Mouse (Mus musculus) forebrain, embryonic 15.5 days (tissue): ENCODE results near the gene Kcnj9. TPM values are rescaled to one million over a fixed set of nuclear protein-coding genes. Genes with fewer than 3 reads are reported as not detected.

Source experiments
- ATAC-seq: fragments of 200-750 bp; cut with Nextera tagmentation; replicated peaks from 2 replicates; pipeline ENCODE4 v1.8.0; 2017; ENCODE audit warnings: mild to moderate bottlenecking, moderate TSS enrichment, moderate library complexity
- H3K27ac ChIP-seq: fragments of 300-500 bp; sonication (generic); replicated peaks from 2 replicates; pipeline ENCODE4 v1.5.1; 2015; ENCODE audit warnings: mild to moderate bottlenecking, inconsistent platforms
- H3K27me3 ChIP-seq: fragments of 300-500 bp; sonication (generic); 2 replicates; pipeline ENCODE4 v1.6.1; 2015; ENCODE audit warnings: inconsistent platforms
- H3K36me3 ChIP-seq: fragments of 300-500 bp; sonication (generic); 2 replicates; pipeline ENCODE4 v1.6.1; 2015; ENCODE audit warnings: mild to moderate bottlenecking, inconsistent platforms
- H3K4me1 ChIP-seq: fragments of 300-500 bp; sonication (generic); 2 replicates; pipeline ENCODE4 v1.6.1; 2015; ENCODE audit warnings: inconsistent platforms
- H3K4me2 ChIP-seq: fragments of 300-500 bp; sonication (generic); replicated peaks from 2 replicates; pipeline ENCODE4 v1.6.1; 2015; ENCODE audit warnings: mild to moderate bottlenecking, inconsistent platforms
- H3K4me3 ChIP-seq: fragments of 300-500 bp; sonication (generic); 2 replicates; pipeline ENCODE4 v1.5.1; 2015; ENCODE audit warnings: mild to moderate bottlenecking, inconsistent platforms
- H3K9ac ChIP-seq: fragments of 300-500 bp; sonication (generic); replicated peaks from 2 replicates; pipeline ENCODE4 v1.6.1; 2015; ENCODE audit warnings: mild to moderate bottlenecking, inconsistent platforms
- H3K9me3 ChIP-seq: fragments of 300-500 bp; sonication (generic); 2 replicates; pipeline ENCODE4 v1.6.1; 2016; ENCODE audit warnings: inconsistent platforms
- WGBS: fragments of 180-500 bp; shearing (Covaris S2); methylation state at CpG from one replicate; pipeline ENCODE4 v1.1.7; 2015; ENCODE audit warnings: mixed read lengths; 5-methylcytosine and 5-hydroxymethylcytosine counted together
- polyA plus RNA-seq: library from polyadenylated mRNA; unstranded; fragments of >200 nt; fragmentation: Nextera tagmentation; extraction: Ambion mirVana; gene quantifications from 2 replicates; pipeline ENCODE4 v1.2.1, GENCODE M21; 2015

Gene Kcnj9
- 3.4 and 3.5 TPM in 2 replicates for polyA plus RNA-seq

DNA sequence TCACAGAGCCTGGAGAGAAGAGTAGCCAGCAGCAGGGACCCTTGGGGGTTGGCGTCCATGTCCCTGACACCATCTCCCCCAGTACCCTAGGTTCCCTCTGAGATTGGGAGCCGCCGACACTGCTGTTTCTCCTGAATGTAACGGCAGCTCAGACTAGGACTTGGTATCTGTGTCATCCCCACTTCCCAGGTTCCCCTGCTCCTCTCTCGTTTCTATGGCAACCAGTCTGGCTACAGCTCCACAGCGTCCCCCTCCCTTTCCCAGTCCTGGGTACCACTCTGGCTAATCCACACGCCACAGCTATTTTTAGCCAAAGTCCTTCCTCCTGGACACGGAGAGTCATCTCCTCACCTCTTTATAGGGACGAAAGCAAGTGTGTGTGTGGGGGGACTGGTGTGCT is at the start of gene Kcnj9:
Gene Kcnj9, minus strand, starts transcription at position 188 of the 400 bp plus-strand sequence.
- Histone ChIP-seq H3K4me1 (peaks cover 28% of the 10 kb centered on the region), H3K4me3 (peak within 1 kb of the TSS; percentile 34), H3K9me3 (no peaks in the 10 kb centered on the region), H3K27ac (peak within 1 kb of the TSS; percentile 47), H3K36me3 (no peaks in the 10 kb centered on the region), H3K9ac (peak within 1 kb of the TSS; percentile 37; the same call in 1 of the 2 replicates), H3K4me2 (peak within 1 kb of the TSS; percentile 46), H3K27me3 (no peaks in the 10 kb centered on the region; the same call in 1 of the 2 replicates)
- peak; percentile 88 for ATAC-seq
- WGBS, result 10% methylated on average over 9 of the region's 9 CpGs

DNA sequence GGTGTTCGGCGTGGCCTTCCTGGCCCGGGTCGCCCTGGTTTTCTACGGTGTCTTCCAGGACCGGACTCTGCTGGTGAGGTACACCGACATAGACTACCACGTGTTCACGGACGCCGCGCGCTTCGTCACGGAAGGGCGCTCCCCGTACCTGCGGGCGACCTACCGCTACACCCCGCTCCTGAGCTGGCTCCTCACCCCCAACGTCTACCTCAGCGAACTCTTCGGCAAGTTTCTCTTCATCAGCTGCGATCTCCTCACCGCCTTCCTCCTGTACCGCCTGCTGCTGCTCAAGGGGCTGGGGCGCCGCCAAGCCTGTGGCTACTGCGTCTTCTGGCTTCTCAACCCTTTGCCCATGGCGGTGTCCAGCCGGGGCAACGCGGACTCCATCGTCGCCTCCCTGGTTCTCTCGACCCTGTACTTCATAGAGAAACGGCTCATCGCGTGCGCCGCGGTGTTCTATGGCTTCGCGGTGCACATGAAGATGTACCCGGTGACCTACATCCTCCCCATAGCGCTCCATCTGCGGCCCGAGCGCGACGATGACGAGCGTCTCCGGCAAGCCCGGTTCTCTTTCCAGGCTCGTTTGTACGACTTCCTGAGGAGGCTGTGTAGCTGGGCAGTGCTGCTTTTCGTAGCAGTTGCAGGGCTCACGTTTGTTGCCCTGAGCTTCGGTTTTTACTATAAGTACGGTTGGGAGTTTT is 47.8 kb upstream of the Kcnj9 start:
- peak overlapping the region; percentile 81 for H3K9ac ChIP-seq
- H3K9me3 ChIP-seq, result no peaks in the 10 kb centered on the region
- no peak; the same call in 1 of the 2 replicates for ATAC-seq
- peak overlapping the region; percentile 67 for H3K27ac ChIP-seq
- H3K27me3 ChIP-seq, result no peaks in the 10 kb centered on the region
- H3K36me3 ChIP-seq, result peaks cover 16% of the 10 kb centered on the region
- 3% methylated on average over 62 of the region's 62 CpGs for WGBS
- H3K4me1 ChIP-seq, result peaks cover 47% of the 10 kb centered on the region
- H3K4me3 ChIP-seq, result peak overlapping the region; percentile 91
- H3K4me2 ChIP-seq, result peak overlapping the region; percentile 99

DNA sequence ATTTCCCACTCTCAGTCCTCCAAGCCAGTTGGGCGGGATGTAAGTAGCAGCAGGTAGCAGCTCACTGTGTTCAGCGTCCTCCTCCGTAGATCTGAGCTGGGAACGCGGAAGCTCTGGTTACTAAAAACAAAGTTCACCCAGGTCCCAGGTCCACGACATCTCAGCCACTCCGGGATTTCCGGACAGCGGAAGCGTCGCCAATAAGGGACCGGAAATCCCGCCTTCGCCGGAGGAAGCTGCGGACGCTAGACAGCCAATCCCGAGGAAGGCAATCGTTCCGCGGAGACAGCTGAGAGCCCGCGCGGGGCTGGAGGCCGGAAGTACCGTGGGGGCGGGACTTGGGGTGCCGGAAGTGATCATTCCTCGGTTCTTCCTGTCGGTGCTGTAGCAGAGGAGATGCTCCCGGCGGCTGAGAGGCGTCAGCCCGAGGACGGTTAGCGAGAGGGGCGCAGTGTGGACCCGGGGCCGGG is 47.1 kb upstream of the Kcnj9 start, which contains the start of gene Pigm:
Gene Pigm, plus strand, starts transcription at position 349 of the 470 bp plus-strand sequence.
- H3K4me2 ChIP-seq, result peak within 1 kb of the TSS; percentile 99
- peak within 1 kb of the TSS; percentile 67 for H3K27ac ChIP-seq
- H3K9ac ChIP-seq, result peak within 1 kb of the TSS; percentile 81
- H3K36me3 ChIP-seq, result peaks cover 14% of the 10 kb centered on the region
- H3K27me3 ChIP-seq, result no peaks in the 10 kb centered on the region
- no peaks in the 10 kb centered on the region for H3K9me3 ChIP-seq
- WGBS, result under 1% methylated on average over 39 of the region's 39 CpGs
- H3K4me1 ChIP-seq, result peaks cover 45% of the 10 kb centered on the region
- H3K4me3 ChIP-seq, result peak within 1 kb of the TSS; percentile 91
- peak; percentile 99 for ATAC-seq

DNA sequence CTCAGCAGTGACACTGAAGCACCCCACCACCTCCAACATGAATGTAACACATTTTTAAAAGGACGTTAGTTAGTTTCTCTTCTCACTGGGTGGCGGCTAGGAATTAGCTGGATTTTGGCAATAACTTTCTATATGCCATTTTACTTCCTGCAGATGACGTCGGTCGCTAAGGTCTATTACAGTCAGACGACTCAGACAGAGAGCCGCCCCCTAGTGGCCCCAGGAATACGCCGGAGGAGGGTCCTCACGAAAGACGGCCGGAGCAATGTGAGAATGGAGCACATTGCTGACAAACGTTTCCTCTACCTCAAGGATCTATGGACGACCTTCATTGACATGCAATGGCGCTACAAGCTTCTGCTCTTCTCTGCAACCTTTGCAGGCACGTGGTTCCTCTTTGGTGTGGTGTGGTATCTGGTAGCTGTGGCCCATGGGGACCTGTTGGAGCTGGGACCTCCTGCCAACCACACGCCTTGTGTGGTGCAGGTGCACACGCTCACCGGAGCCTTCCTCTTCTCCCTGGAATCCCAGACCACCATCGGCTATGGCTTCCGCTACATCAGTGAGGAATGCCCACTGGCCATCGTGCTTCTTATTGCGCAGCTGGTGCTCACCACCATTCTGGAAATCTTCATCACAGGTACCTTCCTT is 39.8 kb upstream of the Kcnj9 start:
- 30% methylated on average over 23 of the region's 23 CpGs for WGBS
- H3K9me3 ChIP-seq, result no peaks in the 10 kb centered on the region
- peak; percentile 56; the same call in 1 of the 2 replicates for ATAC-seq
- no peak overlapping the region for H3K9ac ChIP-seq
- H3K4me1 ChIP-seq, result no peaks in the 10 kb centered on the region
- H3K4me2 ChIP-seq, result 0 out of 2 replicates have a peak overlapping the region, but pooled peaks have one; percentile 16
- H3K36me3 ChIP-seq, result no peaks in the 10 kb centered on the region
- no peak overlapping the region for H3K4me3 ChIP-seq
- H3K27ac ChIP-seq, result no peak overlapping the region
- H3K27me3 ChIP-seq, result no peaks in the 10 kb centered on the region

DNA sequence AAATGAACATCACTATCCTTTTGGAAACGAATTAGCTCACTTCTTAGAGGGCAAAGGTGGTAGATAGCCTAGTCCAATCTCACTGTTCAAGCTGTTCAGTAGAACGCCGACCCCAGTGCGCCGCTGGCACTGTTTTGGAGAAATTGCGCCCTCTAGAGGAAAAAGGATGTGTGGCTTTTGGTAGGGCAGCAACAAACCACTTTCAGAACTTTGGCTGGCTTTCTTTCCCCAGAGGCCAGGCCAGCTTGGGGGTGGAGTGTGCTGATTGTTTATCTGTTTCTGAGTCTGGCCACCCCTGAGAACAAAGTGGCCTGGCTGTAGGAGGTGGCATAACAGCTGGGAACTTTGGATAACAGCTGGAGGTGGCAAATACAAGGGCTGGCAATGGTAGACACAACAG is 35.6 kb upstream of the Kcnj9 start:
- WGBS, result 5% methylated on average over 6 of the region's 6 CpGs

DNA sequence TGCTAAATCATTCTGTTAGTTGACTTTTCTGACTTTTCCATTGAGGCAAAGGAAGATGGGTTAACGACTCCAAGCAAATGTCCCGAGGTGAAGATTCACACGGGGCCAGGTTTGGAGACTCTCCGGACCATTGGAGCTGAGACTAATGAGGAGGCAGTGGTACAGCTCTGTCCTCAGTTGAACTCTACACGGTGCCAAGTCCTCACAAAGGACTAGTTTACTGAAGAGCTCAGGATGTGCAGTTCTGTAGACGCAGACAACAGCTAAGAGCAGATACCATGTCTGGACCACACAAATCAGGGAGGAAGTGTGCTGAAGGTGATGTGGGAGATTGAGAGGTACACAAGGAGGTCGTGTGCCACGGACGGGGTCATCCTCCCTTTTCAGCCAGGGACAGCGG is 29.2 kb upstream of the Kcnj9 start:
- H3K4me2 ChIP-seq, result no peak overlapping the region
- H3K27me3 ChIP-seq, result no peaks in the 10 kb centered on the region
- no peak for ATAC-seq
- WGBS, result 70% methylated on average over 10 of the region's 10 CpGs
- peaks cover 14% of the 10 kb centered on the region for H3K4me1 ChIP-seq
- H3K9ac ChIP-seq, result no peak overlapping the region
- H3K4me3 ChIP-seq, result no peak overlapping the region
- no peaks in the 10 kb centered on the region for H3K9me3 ChIP-seq
- no peaks in the 10 kb centered on the region for H3K36me3 ChIP-seq
- H3K27ac ChIP-seq, result no peak overlapping the region

More for the DNA sequence above, 35.6 kb upstream of the Kcnj9 start:
- Histone ChIP-seq H3K27ac (no peak overlapping the region), H3K9ac (no peak overlapping the region), H3K4me3 (no peak overlapping the region), H3K9me3 (no peaks in the 10 kb centered on the region), H3K4me2 (no peak overlapping the region), H3K36me3 (no peaks in the 10 kb centered on the region), H3K4me1 (no peaks in the 10 kb centered on the region), H3K27me3 (no peaks in the 10 kb centered on the region)
- peak; percentile 35; the same call in 1 of the 2 replicates for ATAC-seq

DNA sequence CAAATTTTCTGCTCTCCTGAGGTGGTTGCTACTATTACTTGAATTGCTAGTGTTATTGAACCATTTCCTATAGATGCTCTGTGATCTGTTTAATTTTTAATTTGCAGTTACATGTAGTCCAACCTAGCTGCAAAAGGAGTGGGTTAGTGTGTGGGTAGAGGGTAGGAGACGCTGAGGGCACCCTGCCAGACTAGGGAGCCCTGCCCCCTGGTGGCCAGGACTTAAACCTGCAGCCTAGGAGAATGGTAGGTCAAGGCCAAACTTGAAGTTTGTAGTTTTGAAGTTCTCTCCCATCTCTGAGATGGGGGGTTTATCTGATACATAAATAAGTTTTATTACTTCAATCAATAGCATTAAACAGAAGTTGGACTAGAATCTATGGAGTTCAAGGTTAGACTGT is 28.4 kb upstream of the Kcnj9 start:
- H3K4me3 ChIP-seq, result no peak overlapping the region
- H3K4me2 ChIP-seq, result no peak overlapping the region
- H3K4me1 ChIP-seq, result peaks cover 14% of the 10 kb centered on the region
- H3K9me3 ChIP-seq, result no peaks in the 10 kb centered on the region
- H3K36me3 ChIP-seq, result no peaks in the 10 kb centered on the region
- 0 out of 2 replicates have a peak, but pooled peaks have one; percentile 44 for ATAC-seq
- no peaks in the 10 kb centered on the region for H3K27me3 ChIP-seq
- no peak overlapping the region for H3K27ac ChIP-seq
- H3K9ac ChIP-seq, result no peak overlapping the region
- WGBS, result 3% methylated on average over 1 of the region's 1 CpGs

DNA sequence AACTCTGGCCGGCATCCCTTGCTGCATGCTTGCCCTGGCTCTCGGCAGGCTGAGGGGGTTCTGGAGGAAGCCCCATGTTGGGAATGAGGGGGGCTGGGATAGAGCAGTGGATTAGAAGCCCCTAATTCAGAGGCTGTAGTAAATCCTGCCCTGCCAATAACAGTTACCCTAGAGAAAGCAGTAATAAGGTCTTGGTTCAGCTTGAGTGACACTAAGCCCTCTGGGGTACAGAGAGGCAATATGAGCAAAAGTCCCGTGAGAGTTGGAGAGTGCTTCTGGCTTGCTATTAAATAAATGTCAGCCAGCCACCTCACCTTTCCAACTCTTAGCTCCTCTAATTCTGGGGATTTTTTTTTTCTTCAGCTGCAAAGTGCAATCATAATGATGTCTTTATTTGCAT is 26.2 kb upstream of the Kcnj9 start:
- Histone ChIP-seq H3K4me1 (peaks cover 25% of the 10 kb centered on the region), H3K27me3 (no peaks in the 10 kb centered on the region), H3K36me3 (no peaks in the 10 kb centered on the region), H3K4me3 (no peak overlapping the region), H3K9ac (no peak overlapping the region), H3K4me2 (no peak overlapping the region), H3K27ac (peak overlapping the region; percentile 51), H3K9me3 (no peaks in the 10 kb centered on the region)
- ATAC-seq, result 0 out of 2 replicates have a peak, but pooled peaks have one; percentile 2
- WGBS, result 13% methylated on average over 3 of the region's 3 CpGs

DNA sequence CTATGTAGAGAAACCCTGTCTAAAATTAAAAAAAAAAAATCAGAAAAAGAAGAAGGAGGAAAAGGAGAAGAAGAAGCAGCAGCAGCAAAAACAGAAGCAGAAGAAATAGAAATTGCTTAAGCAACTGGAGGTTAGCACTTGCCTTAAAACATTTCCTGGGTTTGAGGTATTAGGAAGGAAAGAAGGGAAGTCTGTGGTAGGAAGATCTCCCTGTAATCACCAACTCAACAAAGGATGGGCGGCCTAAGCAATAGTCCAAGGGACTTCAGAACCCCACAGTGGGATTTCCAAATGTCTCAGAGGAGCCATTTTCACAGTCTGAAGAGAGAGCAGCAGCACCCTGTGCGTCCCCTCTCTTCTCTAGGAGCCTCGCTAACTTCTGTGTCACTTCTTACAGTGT is 23.3 kb upstream of the Kcnj9 start:
- Histone ChIP-seq H3K4me3 (no peak overlapping the region), H3K27me3 (no peaks in the 10 kb centered on the region), H3K4me2 (no peak overlapping the region), H3K9me3 (no peaks in the 10 kb centered on the region), H3K27ac (no peak overlapping the region), H3K9ac (no peak overlapping the region), H3K4me1 (peaks cover 36% of the 10 kb centered on the region), H3K36me3 (no peaks in the 10 kb centered on the region)
- WGBS, result 96% methylated on average over 3 of the region's 3 CpGs
- ATAC-seq, result no peak

DNA sequence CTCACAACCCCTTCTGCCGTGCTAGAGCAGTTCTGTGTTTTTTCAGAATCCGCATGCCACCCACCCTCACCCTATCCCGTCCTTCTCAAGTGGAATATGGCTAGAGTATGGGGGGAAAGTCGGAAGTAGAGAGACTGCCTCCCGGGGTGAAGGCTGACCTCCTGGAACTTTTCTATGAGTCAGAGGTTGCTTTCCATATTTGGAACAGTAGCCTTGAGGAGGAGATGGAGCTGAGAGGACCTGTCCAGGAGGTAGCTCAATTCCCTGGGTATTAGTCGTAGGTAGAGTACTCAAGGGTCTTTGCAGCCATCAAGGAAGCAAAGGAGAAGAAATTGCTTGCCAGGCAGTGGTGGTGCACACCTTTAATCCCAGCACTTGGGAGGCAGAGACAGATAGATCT is 22.9 kb upstream of the Kcnj9 start:
- H3K27ac ChIP-seq, result no peak overlapping the region
- H3K27me3 ChIP-seq, result no peaks in the 10 kb centered on the region
- no peaks in the 10 kb centered on the region for H3K9me3 ChIP-seq
- H3K4me2 ChIP-seq, result no peak overlapping the region
- no peaks in the 10 kb centered on the region for H3K36me3 ChIP-seq
- H3K9ac ChIP-seq, result no peak overlapping the region
- peaks cover 33% of the 10 kb centered on the region for H3K4me1 ChIP-seq
- no peak for ATAC-seq
- WGBS, result 73% methylated on average over 6 of the region's 6 CpGs
- no peak overlapping the region for H3K4me3 ChIP-seq

DNA sequence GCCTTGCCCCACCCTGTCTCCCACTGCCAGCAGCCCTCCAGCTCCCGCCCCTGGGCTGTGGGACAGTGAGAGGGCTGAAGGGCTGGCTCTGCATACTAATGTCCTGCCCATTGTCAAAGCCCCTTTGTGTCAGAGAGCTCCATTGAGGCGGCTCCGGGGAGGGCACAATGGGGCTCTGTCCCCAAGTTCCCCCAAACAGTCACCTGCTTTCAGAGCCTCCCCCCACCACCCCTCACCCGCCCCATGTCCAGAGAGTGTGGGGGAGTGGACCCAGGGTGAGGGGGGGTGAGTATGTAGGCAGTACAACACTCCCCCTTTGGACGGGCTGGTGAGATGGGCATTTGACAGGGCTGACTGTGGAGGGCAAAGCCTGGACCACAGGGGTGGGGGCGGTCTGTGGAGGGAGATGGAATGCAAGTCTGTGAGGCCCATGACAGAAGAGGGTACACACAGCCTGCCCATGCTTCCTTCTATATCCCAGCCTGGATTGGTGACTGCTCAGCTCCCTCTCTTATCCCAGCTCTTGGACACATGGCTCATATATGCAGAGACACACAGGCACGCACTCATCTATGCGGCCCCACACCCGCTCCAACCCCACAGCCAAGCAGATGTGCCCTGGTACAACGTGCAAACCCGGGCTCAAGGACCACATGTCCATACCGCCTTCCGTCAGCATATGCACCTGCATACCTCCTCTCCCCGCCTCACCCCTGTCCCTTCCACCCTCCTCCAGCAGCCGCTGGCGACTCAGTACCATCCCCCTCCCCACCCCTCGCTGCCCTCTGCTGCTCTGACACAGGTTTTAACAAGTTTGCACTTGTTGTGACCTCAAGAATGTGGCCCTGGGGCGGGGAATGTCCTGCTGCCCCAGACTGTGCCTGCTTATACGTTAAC is 21.0 kb upstream of the Kcnj9 start:
- Histone ChIP-seq H3K27ac (peak overlapping the region; percentile 73), H3K4me1 (peaks cover 25% of the 10 kb centered on the region), H3K9ac (peak overlapping the region; percentile 3; the same call in 1 of the 2 replicates), H3K27me3 (no peaks in the 10 kb centered on the region), H3K36me3 (no peaks in the 10 kb centered on the region), H3K4me2 (peak overlapping the region; percentile 23), H3K4me3 (no peak overlapping the region), H3K9me3 (no peaks in the 10 kb centered on the region)
- 3% methylated on average over 19 of the region's 19 CpGs for WGBS
- peak; percentile 96 for ATAC-seq
